Mouse (Mus musculus): Measurements from ENCODE around the gene Sbp. TPM values are rescaled to one million over a fixed set of nuclear protein-coding genes. Genes with fewer than 3 reads are reported as not detected.

Gene Sbp
- polyA plus RNA-seq, 1 experiment = not detected

DNA sequence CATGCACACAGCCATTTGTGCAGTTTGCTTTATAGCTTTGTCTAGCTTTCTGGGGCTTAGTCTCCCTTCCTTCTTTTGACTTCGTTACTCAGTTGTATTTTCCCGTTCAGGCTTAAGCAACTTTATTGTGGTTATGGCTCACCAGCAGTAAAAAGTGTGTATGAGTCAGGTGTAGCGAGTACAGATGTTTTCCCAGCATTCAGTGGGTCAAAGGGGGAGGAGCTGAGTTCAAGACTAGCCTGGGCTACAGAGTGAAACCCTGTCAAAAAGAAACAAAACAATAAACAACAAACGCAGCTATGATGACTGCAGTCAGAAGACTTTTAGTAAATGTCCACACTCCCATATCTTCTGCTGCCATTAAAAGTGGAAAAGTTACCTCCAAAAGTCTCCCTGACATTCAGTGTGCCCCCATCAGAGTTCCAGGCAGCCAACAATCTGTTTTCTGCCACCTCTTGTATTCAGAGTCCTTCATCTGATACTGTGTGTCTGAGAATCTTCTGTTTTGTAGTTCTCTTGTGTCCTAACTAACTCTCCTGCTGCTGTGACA lies 20.2 kb downstream of the Sbp start:
- no peak overlapping the region for H3K27ac ChIP-seq (ENCODE audit: insufficient read depth, low read depth, low read length)
- no peak overlapping the region for H3K4me3 ChIP-seq (ENCODE audit: insufficient read depth, low read length)
- TF ChIP-seq POLR2A (IDR thresholded peaks at IDR 0.05; ENCODE audit: borderline replicate concordance, low read depth, low read length) = no peak
- TF ChIP-seq CTCF (IDR thresholded peaks at IDR 0.05; ENCODE audit: low read depth, low read length) = no peak
- H3K4me1 ChIP-seq (ENCODE audit: control insufficient read depth, insufficient read depth, low read length) = peaks cover 14% of the 10 kb centered on the region

- peak overlapping the region; percentile 91 for H3K27ac ChIP-seq (ENCODE audit: insufficient read depth, low read depth, low read length)
- H3K4me1 ChIP-seq (ENCODE audit: control insufficient read depth, insufficient read depth, low read length) = peaks cover 33% of the 10 kb centered on the region
- no peak overlapping the region for H3K4me3 ChIP-seq (ENCODE audit: insufficient read depth, low read length)
- TF ChIP-seq CTCF (IDR thresholded peaks at IDR 0.05; ENCODE audit: low read depth, low read length) (no peak), POLR2A (IDR thresholded peaks at IDR 0.05; ENCODE audit: borderline replicate concordance, low read depth, low read length) (no peak)
Measured at GRCm38 (mm10) chr17:23965805-23966425, 24.4 kb downstream of the Sbp start.

DNA sequence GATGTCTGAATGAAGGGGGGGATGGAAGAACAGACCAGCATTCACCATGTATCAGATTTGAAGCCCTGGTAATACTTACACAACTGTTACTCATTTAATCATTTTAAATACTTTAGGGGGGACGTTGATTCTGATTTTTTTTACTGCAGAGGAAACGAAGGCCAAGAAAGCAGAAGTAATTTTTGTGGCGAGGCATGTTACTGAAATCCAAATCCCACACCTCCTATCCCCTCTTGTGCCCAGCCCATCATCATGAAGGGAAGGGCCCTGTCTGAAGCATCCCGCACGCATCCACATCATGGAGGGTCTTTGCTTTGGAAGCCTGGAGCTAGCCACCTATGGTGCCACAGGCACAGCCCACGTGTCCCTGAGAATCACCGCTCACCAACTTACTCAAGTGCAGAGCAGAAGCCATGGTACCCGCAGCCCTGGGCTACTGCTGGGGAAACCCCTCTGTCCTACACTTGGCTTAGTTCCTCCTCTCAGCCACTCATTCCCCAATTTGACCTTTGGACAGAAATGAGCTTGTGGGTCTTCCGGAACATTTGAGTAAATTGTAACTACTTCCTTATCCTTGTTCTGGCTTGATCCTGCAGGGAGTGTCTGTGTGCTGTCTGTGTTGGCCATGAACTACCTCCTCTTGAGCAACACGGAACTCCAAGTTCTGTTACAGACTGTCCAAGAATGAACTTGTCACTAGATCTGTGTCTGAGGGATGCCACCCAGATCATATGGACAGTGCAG lies 25.4 kb downstream of the Sbp start:
- Histone ChIP-seq H3K4me1 (ENCODE audit: control insufficient read depth, insufficient read depth, low read length) (peaks cover 33% of the 10 kb centered on the region), H3K27ac (ENCODE audit: insufficient read depth, low read depth, low read length) (peak overlapping the region; percentile 91), H3K4me3 (ENCODE audit: insufficient read depth, low read length) (peak overlapping the region; percentile 29)
- TF ChIP-seq CTCF (IDR thresholded peaks at IDR 0.05; ENCODE audit: low read depth, low read length) (no peak), POLR2A (IDR thresholded peaks at IDR 0.05; ENCODE audit: borderline replicate concordance, low read depth, low read length) (no peak)

GRCm38 (mm10) chr17:23968780-23969179 lies 27.3 kb downstream of the Sbp start:
- TF ChIP-seq POLR2A (IDR thresholded peaks at IDR 0.05; ENCODE audit: borderline replicate concordance, low read depth, low read length) = no peak
- no peak for TF ChIP-seq CTCF (IDR thresholded peaks at IDR 0.05; ENCODE audit: low read depth, low read length)
- H3K27ac ChIP-seq (ENCODE audit: insufficient read depth, low read depth, low read length) = no peak overlapping the region
- peaks cover 33% of the 10 kb centered on the region for H3K4me1 ChIP-seq (ENCODE audit: control insufficient read depth, insufficient read depth, low read length)
- no peak overlapping the region for H3K4me3 ChIP-seq (ENCODE audit: insufficient read depth, low read length)

DNA sequence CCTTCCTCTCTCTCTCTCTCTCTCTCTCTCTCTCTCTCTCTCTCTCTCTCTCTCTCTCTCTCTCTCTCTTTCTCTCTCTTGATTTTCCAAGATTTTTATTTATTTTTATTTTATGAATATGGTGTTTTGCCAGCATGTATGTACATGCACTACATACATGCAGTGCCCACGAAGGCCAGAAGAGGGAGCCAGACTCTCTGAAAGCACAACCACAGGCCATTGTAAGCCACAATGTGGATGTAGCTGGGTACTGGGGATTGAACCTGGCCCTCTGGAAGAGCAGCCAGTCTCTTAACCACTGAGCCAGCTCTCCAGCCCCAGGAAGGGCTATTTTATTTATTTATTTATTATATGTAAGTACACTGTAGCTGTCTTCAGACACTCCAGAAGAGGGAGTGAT lies 27.8 kb downstream of the Sbp start:
- peaks cover 33% of the 10 kb centered on the region for H3K4me1 ChIP-seq (ENCODE audit: control insufficient read depth, insufficient read depth, low read length)
- H3K27ac ChIP-seq (ENCODE audit: insufficient read depth, low read depth, low read length) = no peak overlapping the region
- H3K4me3 ChIP-seq (ENCODE audit: insufficient read depth, low read length) = no peak overlapping the region
- TF ChIP-seq CTCF (IDR thresholded peaks at IDR 0.05; ENCODE audit: low read depth, low read length) (peak; percentile 72), POLR2A (IDR thresholded peaks at IDR 0.05; ENCODE audit: borderline replicate concordance, low read depth, low read length) (no peak)

DNA sequence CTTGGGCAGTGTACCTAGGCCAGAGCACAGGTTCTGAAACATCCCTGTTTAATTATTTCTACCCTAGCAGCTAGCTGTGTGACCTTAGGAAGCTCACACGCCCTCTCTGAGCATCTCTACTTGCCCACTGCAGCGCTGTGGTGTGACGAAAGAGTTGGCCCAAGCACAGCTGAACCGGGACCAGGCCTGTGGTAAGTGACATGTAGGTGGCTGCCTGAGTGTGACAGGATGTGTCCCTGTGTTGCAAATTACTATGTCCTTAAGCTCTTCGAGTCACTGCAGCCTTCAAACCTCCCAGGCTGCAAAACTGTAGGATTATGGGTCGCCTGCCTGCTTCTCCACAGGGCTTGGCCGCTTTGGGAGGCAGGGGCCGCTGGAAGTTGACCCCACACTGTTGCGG lies 29.8 kb downstream of the Sbp start:
- no peak overlapping the region for H3K4me3 ChIP-seq (ENCODE audit: insufficient read depth, low read length)
- peaks cover 24% of the 10 kb centered on the region for H3K4me1 ChIP-seq (ENCODE audit: control insufficient read depth, insufficient read depth, low read length)
- TF ChIP-seq CTCF (IDR thresholded peaks at IDR 0.05; ENCODE audit: low read depth, low read length) (no peak), POLR2A (IDR thresholded peaks at IDR 0.05; ENCODE audit: borderline replicate concordance, low read depth, low read length) (no peak)
- H3K27ac ChIP-seq (ENCODE audit: insufficient read depth, low read depth, low read length) = no peak overlapping the region

DNA sequence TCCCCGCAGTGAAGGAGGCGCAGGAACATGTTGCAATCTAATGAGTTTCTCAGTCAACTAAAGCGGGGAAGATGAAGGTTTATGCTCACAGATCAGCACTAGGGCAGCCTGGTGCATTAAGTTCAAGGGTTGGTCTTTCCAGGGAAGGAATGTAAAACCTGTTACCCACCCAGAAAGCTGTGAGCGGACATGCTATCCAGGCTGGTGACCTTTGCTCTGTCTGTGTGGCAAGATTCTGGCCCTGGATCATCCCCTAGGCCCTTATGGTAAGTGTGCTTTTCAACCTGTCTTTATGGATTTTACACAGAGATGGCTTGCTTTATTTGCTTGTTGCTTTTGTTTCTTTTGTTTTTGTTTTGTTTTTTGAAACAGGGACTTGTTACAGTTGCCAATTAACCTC lies 35.2 kb downstream of the Sbp start:
- H3K27ac ChIP-seq (ENCODE audit: insufficient read depth, low read depth, low read length) = no peak overlapping the region
- no peak for TF ChIP-seq POLR2A (IDR thresholded peaks at IDR 0.05; ENCODE audit: borderline replicate concordance, low read depth, low read length)
- no peak for TF ChIP-seq CTCF (IDR thresholded peaks at IDR 0.05; ENCODE audit: low read depth, low read length)
- no peak overlapping the region for H3K4me3 ChIP-seq (ENCODE audit: insufficient read depth, low read length)
- peaks cover 19% of the 10 kb centered on the region for H3K4me1 ChIP-seq (ENCODE audit: control insufficient read depth, insufficient read depth, low read length)

DNA sequence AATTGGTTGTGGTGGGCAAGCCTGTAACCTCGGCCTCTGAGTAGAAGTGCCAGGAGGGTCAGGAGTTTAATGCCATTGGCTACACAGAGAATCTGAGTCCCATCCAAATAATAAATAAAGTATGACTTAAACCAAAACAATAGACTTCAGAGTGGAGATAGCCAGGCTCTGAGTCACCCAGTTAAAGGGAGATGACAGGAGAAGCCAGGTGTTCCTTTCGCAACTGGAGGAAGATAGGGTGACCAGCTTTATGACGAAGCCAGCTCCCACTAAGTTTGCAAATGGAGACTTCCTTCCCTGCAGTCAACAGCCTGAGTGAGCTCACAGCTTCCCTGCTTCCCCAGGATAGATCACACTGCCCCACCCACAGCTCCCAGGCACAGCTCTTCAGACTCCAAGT lies 38.0 kb downstream of the Sbp start:
- peaks cover 35% of the 10 kb centered on the region for H3K4me1 ChIP-seq (ENCODE audit: control insufficient read depth, insufficient read depth, low read length)
- TF ChIP-seq POLR2A (IDR thresholded peaks at IDR 0.05; ENCODE audit: borderline replicate concordance, low read depth, low read length) (no peak), CTCF (IDR thresholded peaks at IDR 0.05; ENCODE audit: low read depth, low read length) (no peak)
- no peak overlapping the region for H3K4me3 ChIP-seq (ENCODE audit: insufficient read depth, low read length)
- H3K27ac ChIP-seq (ENCODE audit: insufficient read depth, low read depth, low read length) = no peak overlapping the region

- no peak within 1 kb of the TSS for H3K27ac ChIP-seq (ENCODE audit: insufficient read depth, low read depth, low read length)
- H3K4me3 ChIP-seq (ENCODE audit: insufficient read depth, low read length) = no peak within 1 kb of the TSS
- no peak for TF ChIP-seq POLR2A (IDR thresholded peaks at IDR 0.05; ENCODE audit: borderline replicate concordance, low read depth, low read length)
- no peak for TF ChIP-seq CTCF (IDR thresholded peaks at IDR 0.05; ENCODE audit: low read depth, low read length)
- peaks cover 38% of the 10 kb centered on the region for H3K4me1 ChIP-seq (ENCODE audit: control insufficient read depth, insufficient read depth, low read length)
Measured at GRCm38 (mm10) chr17:23980297-23980909, 38.9 kb downstream of the Sbp start, which contains the start of gene Prss30. Prss30 (minus strand) TSS chr17:23980566.

- Histone ChIP-seq H3K4me1 (ENCODE audit: control insufficient read depth, insufficient read depth, low read length) (peaks cover 38% of the 10 kb centered on the region), H3K27ac (ENCODE audit: insufficient read depth, low read depth, low read length) (no peak overlapping the region), H3K4me3 (ENCODE audit: insufficient read depth, low read length) (no peak overlapping the region)
- TF ChIP-seq POLR2A (IDR thresholded peaks at IDR 0.05; ENCODE audit: borderline replicate concordance, low read depth, low read length) = no peak
- TF ChIP-seq CTCF (IDR thresholded peaks at IDR 0.05; ENCODE audit: low read depth, low read length) = no peak
Measured at GRCm38 (mm10) chr17:23982912-23983311, 41.4 kb downstream of the Sbp start.

Measured in bone marrow macrophage, adult 2 months (primary cell).